Mouse (Mus musculus) heart, embryonic 14.5 days (tissue): ENCODE measurements around the gene Cd151. TPM values are rescaled to one million over a fixed set of nuclear protein-coding genes. Genes with fewer than 3 reads are reported as not detected.

ENCODE experiments used
- polyA plus RNA-seq: library from polyadenylated mRNA; unstranded; fragments of >200 nt; fragmentation: Nextera tagmentation; extraction: Ambion mirVana; gene quantifications from 2 replicates; pipeline ENCODE4 v1.2.1, GENCODE M21; 2014

Cd151 gene
- polyA plus RNA-seq, 1 experiment from 2014 or later = 115 TPM

Other genes with a start within 250 kb of the Cd151 start
- 41.3 and 44.4 TPM in 2 replicates for gene Phrf1, start 238.6 kb upstream of the Cd151 start, polyA plus RNA-seq
- gene Irf7, start 200.9 kb upstream of the Cd151 start, polyA plus RNA-seq = 2.8 and 4.7 TPM in 2 replicates
- gene Cdhr5, start 190.6 kb upstream of the Cd151 start, polyA plus RNA-seq = not detected in 2 replicates
- gene Sct, start 188.3 kb upstream of the Cd151 start, polyA plus RNA-seq = 1.6 and 2.3 TPM in 2 replicates
- not detected in 2 replicates for gene Drd4, start 175.4 kb upstream of the Cd151 start, polyA plus RNA-seq
- gene Deaf1, start 139.7 kb upstream of the Cd151 start, polyA plus RNA-seq = 36.9 and 42.1 TPM in 2 replicates
- 17.6 and 22.2 TPM in 2 replicates for gene Tmem80, start 139.7 kb upstream of the Cd151 start, polyA plus RNA-seq
- 0.76 TPM in 1 of 2 replicates, not detected in the other for gene Eps8l2, start 128.5 kb upstream of the Cd151 start, polyA plus RNA-seq
- 216 and 221 TPM in 2 replicates for gene Taldo1, start 75.2 kb upstream of the Cd151 start, polyA plus RNA-seq
- 25.6 and 30.2 TPM in 2 replicates for gene Gatd1, start 53.3 kb upstream of the Cd151 start, polyA plus RNA-seq
- gene Cend1, start 37.9 kb upstream of the Cd151 start, polyA plus RNA-seq = 1.6 and 2.1 TPM in 2 replicates
- 13.0 and 13.3 TPM in 2 replicates for gene Slc25a22, start 29.5 kb upstream of the Cd151 start, polyA plus RNA-seq
- gene Pidd1, start 23.4 kb upstream of the Cd151 start, polyA plus RNA-seq = 6.1 and 7.1 TPM in 2 replicates
- gene Rplp2, start 20.0 kb upstream of the Cd151 start, polyA plus RNA-seq = 874 and 975 TPM in 2 replicates
- 48.7 and 49.0 TPM in 2 replicates for gene Pnpla2, start 12.2 kb upstream of the Cd151 start, polyA plus RNA-seq
- 20.4 and 25.6 TPM in 2 replicates for gene Cracr2b, start 6.3 kb upstream of the Cd151 start, polyA plus RNA-seq
- 73.2 and 78.0 TPM in 2 replicates for gene Polr2l, start 7.7 kb downstream of the Cd151 start, polyA plus RNA-seq
- gene Tspan4, start 7.8 kb downstream of the Cd151 start, polyA plus RNA-seq = 61.5 and 65.0 TPM in 2 replicates
- 32.5 and 33.3 TPM in 2 replicates for gene Chid1, start 72.5 kb downstream of the Cd151 start, polyA plus RNA-seq
- 48.1 and 49.9 TPM in 2 replicates for gene Ap2a2, start 94.8 kb downstream of the Cd151 start, polyA plus RNA-seq
- 0.09 and 0.11 TPM in 2 replicates for gene Muc6, start 187.9 kb downstream of the Cd151 start, polyA plus RNA-seq
- 0.20 and 0.31 TPM in 2 replicates for gene Muc2, start 222.9 kb downstream of the Cd151 start, polyA plus RNA-seq